Mouse (Mus musculus) right cerebral cortex, postnatal 14 days (tissue): ENCODE measurements around the gene Fam163b.
A peak's percentile ranks its signal among the peaks of the same experiment; 100 is the strongest.

ENCODE experiments used
- DNase-seq: peaks from one replicate; pipeline ENCODE4 v3.0.0; 2022

Fam163b gene

GRCm38 (mm10) chr2:27084963-27085362, 57.3 kb downstream of the Fam163b start:
- no peak for DNase-seq

- no peak for DNase-seq
Observed at GRCm38 (mm10) chr2:27083761-27084475, 58.4 kb downstream of the Fam163b start.

- DNase-seq = no peak
Observed at GRCm38 (mm10) chr2:27079649-27080048, 62.6 kb downstream of the Fam163b start.

GRCm38 (mm10) chr2:27079152-27079584, 63.1 kb downstream of the Fam163b start, which contains the start of gene Adamtsl2:
TSS of gene Adamtsl2 (plus strand) at chr2:27079379.
- peak; percentile 67 for DNase-seq

GRCm38 (mm10) chr2:27078312-27078711, 64.0 kb downstream of the Fam163b start:
- no peak for DNase-seq

- no peak for DNase-seq
Observed at GRCm38 (mm10) chr2:27077655-27078244, 64.5 kb downstream of the Fam163b start.

GRCm38 (mm10) chr2:27075485-27075884, 66.8 kb downstream of the Fam163b start:
- DNase-seq = no peak

- no peak for DNase-seq
Observed at GRCm38 (mm10) chr2:27074804-27075203, 67.5 kb downstream of the Fam163b start.

- no peak for DNase-seq
Observed at GRCm38 (mm10) chr2:27073407-27073806, 68.9 kb downstream of the Fam163b start.

GRCm38 (mm10) chr2:27071978-27072377, 70.3 kb downstream of the Fam163b start, which contains the start of gene Mymk:
TSS of gene Mymk (minus strand) at chr2:27072179.
- DNase-seq = no peak

GRCm38 (mm10) chr2:27071137-27071536, 71.2 kb downstream of the Fam163b start:
- peak; percentile 97 for DNase-seq

- DNase-seq = no peak
Observed at GRCm38 (mm10) chr2:27070247-27070813, 72.0 kb downstream of the Fam163b start.

GRCm38 (mm10) chr2:27069646-27070045, 72.6 kb downstream of the Fam163b start:
- DNase-seq = no peak

- no peak for DNase-seq
Observed at GRCm38 (mm10) chr2:27067996-27068395, 74.3 kb downstream of the Fam163b start.

- no peak for DNase-seq
Observed at GRCm38 (mm10) chr2:27067124-27067523, 75.2 kb downstream of the Fam163b start.
